Mouse (Mus musculus) liver, embryonic 11.5 days (tissue): ENCODE data around the gene Mga. TPM values are rescaled to one million over a fixed set of nuclear protein-coding genes. Genes with fewer than 3 reads are reported as not detected.

Experiments used
- ATAC-seq: fragments of 200-750 bp; cut with Nextera tagmentation; replicated peaks from 2 replicates; pipeline ENCODE4 v1.8.0; 2017; ENCODE audit warnings: moderate number of reproducible peaks, mild to moderate bottlenecking, moderate TSS enrichment, moderate library complexity; ENCODE audit not compliant: low FRiP score
- DNase-seq: peaks from one replicate; pipeline ENCODE4 v3.0.0-alpha.2; 2017; ENCODE audit warnings: low spot score
- H3K27ac ChIP-seq: fragments of 300-500 bp; sonication (generic); 2 replicates; pipeline ENCODE4 v1.5.1; 2014; ENCODE audit warnings: mild to moderate bottlenecking, low read depth, low read length, control low read depth
- H3K27me3 ChIP-seq: fragments of 300-500 bp; sonication (generic); replicated peaks from 2 replicates; pipeline ENCODE4 v1.6.1; 2014; ENCODE audit warnings: low read length, mixed read lengths; ENCODE audit not compliant: control insufficient read depth, insufficient read depth
- H3K36me3 ChIP-seq: fragments of 300-500 bp; sonication (generic); 2 replicates; pipeline ENCODE4 v1.6.1; 2014; ENCODE audit warnings: mild to moderate bottlenecking, low read length, moderate library complexity, mixed read lengths; ENCODE audit not compliant: control insufficient read depth, insufficient read depth
- H3K4me1 ChIP-seq: fragments of 300-500 bp; sonication (generic); replicated peaks from 2 replicates; pipeline ENCODE4 v1.6.1; 2014; ENCODE audit warnings: low read length, mixed read lengths; ENCODE audit not compliant: control insufficient read depth, insufficient read depth
- H3K4me2 ChIP-seq: fragments of 300-500 bp; sonication (generic); 2 replicates; pipeline ENCODE4 v1.6.1; 2014; ENCODE audit warnings: mild to moderate bottlenecking, control low read depth, moderate library complexity
- H3K4me3 ChIP-seq: fragments of 300-500 bp; sonication (generic); 2 replicates; pipeline ENCODE4 v1.5.1; 2014; ENCODE audit warnings: low read depth, low read length, control low read depth
- H3K9ac ChIP-seq: fragments of 300-500 bp; sonication (generic); 2 replicates; pipeline ENCODE4 v1.6.1; 2014; ENCODE audit warnings: low read depth, low read length, control low read depth
- H3K9me3 ChIP-seq: fragments of 300-500 bp; sonication (generic); 2 replicates; pipeline ENCODE4 v1.6.1; 2016; ENCODE audit warnings: low read length, inconsistent platforms, mixed read lengths; ENCODE audit not compliant: control insufficient read depth
- WGBS: fragments of 180-500 bp; shearing (Covaris S2); extraction: QIAGEN DNeasy Blood & Tissue Kit; methylation state at CpG from one replicate; pipeline ENCODE4 v1.1.7; 2014; 5-methylcytosine and 5-hydroxymethylcytosine counted together
- polyA plus RNA-seq: library from polyadenylated mRNA; unstranded; fragments of >200 nt; fragmentation: Nextera tagmentation; extraction: Ambion mirVana; gene quantifications from 2 replicates; pipeline ENCODE4 v1.2.1, GENCODE M21; 2014

Gene Mga
- polyA plus RNA-seq, 1 experiment from 2014 or later: 22.0 TPM

GRCm38 (mm10) chr2:119993515-119993914, 96.5 kb downstream of the Mga start:
- no peak overlapping the region for H3K9ac ChIP-seq
- no peaks in the 10 kb centered on the region for H3K27me3 ChIP-seq
- H3K27ac ChIP-seq: no peak overlapping the region
- no peaks in the 10 kb centered on the region for H3K9me3 ChIP-seq
- ATAC-seq: no peak
- DNase-seq: no peak
- no peak overlapping the region for H3K4me3 ChIP-seq
- WGBS: 67% methylated on average over 2 of the region's 2 CpGs
- H3K4me2 ChIP-seq: no peak overlapping the region
- H3K4me1 ChIP-seq: no peaks in the 10 kb centered on the region; the same call in 1 of the 2 replicates
- H3K36me3 ChIP-seq: no peaks in the 10 kb centered on the region

- 69% methylated on average over 6 of the region's 6 CpGs for WGBS
Measured at GRCm38 (mm10) chr2:119994839-119995238, 97.8 kb downstream of the Mga start.

GRCm38 (mm10) chr2:119995391-119996281, 98.6 kb downstream of the Mga start:
- 53% methylated on average over 9 of the region's 9 CpGs for WGBS
- H3K9me3 ChIP-seq: no peaks in the 10 kb centered on the region
- DNase-seq: no peak
- 0 out of 2 replicates have a peak overlapping the region, but pooled peaks have one; percentile 5 for H3K27ac ChIP-seq
- no peaks in the 10 kb centered on the region for H3K27me3 ChIP-seq
- no peak overlapping the region for H3K4me3 ChIP-seq
- no peak for ATAC-seq
- no peaks in the 10 kb centered on the region; the same call in 1 of the 2 replicates for H3K4me1 ChIP-seq
- H3K9ac ChIP-seq: no peak overlapping the region
- no peak overlapping the region for H3K4me2 ChIP-seq
- no peaks in the 10 kb centered on the region for H3K36me3 ChIP-seq

More at GRCm38 (mm10) chr2:119994839-119995238, 97.8 kb downstream of the Mga start:
- Histone ChIP-seq H3K36me3 (no peaks in the 10 kb centered on the region), H3K27me3 (no peaks in the 10 kb centered on the region), H3K9me3 (no peaks in the 10 kb centered on the region), H3K4me2 (no peak overlapping the region), H3K27ac (no peak overlapping the region), H3K9ac (no peak overlapping the region), H3K4me1 (no peaks in the 10 kb centered on the region; the same call in 1 of the 2 replicates), H3K4me3 (no peak overlapping the region)
- DNase-seq (no peak), ATAC-seq (no peak)

- no peak overlapping the region for H3K4me2 ChIP-seq
- DNase-seq: no peak
- no peak for ATAC-seq
- WGBS: 80% methylated on average over 4 of the region's 4 CpGs
- H3K4me1 ChIP-seq: peaks cover 6% of the 10 kb centered on the region; the same call in 1 of the 2 replicates
- H3K9me3 ChIP-seq: no peaks in the 10 kb centered on the region
- H3K27ac ChIP-seq: no peak overlapping the region
- no peaks in the 10 kb centered on the region for H3K36me3 ChIP-seq
- no peak overlapping the region for H3K9ac ChIP-seq
- no peaks in the 10 kb centered on the region for H3K27me3 ChIP-seq
- no peak overlapping the region for H3K4me3 ChIP-seq
Measured at GRCm38 (mm10) chr2:119997354-119997753, 100.3 kb downstream of the Mga start.

- Histone ChIP-seq H3K27me3 (no peaks in the 10 kb centered on the region), H3K36me3 (no peaks in the 10 kb centered on the region), H3K9ac (no peak overlapping the region), H3K4me1 (peaks cover 6% of the 10 kb centered on the region; the same call in 1 of the 2 replicates), H3K4me2 (no peak overlapping the region), H3K27ac (no peak overlapping the region), H3K9me3 (no peaks in the 10 kb centered on the region), H3K4me3 (no peak overlapping the region)
- DNase-seq (no peak), ATAC-seq (no peak)
- WGBS: 84% methylated on average over 2 of the region's 2 CpGs
Measured at GRCm38 (mm10) chr2:119999731-120000130, 102.7 kb downstream of the Mga start.

- H3K4me2 ChIP-seq: no peak overlapping the region
- H3K9ac ChIP-seq: peak overlapping the region; percentile 22; the same call in 1 of the 2 replicates
- H3K9me3 ChIP-seq: no peaks in the 10 kb centered on the region
- WGBS: 48% methylated on average over 3 of the region's 3 CpGs
- H3K36me3 ChIP-seq: no peaks in the 10 kb centered on the region
- ATAC-seq: no peak; the same call in 1 of the 2 replicates
- DNase-seq: no peak
- H3K4me3 ChIP-seq: no peak overlapping the region
- peaks cover 6% of the 10 kb centered on the region; the same call in 1 of the 2 replicates for H3K4me1 ChIP-seq
- H3K27ac ChIP-seq: no peak overlapping the region
- no peaks in the 10 kb centered on the region for H3K27me3 ChIP-seq
Measured at GRCm38 (mm10) chr2:120000882-120001584, 104.0 kb downstream of the Mga start.

GRCm38 (mm10) chr2:120001956-120002355, 104.9 kb downstream of the Mga start:
- Histone ChIP-seq H3K4me2 (no peak overlapping the region), H3K4me1 (peaks cover 6% of the 10 kb centered on the region; the same call in 1 of the 2 replicates), H3K36me3 (no peaks in the 10 kb centered on the region), H3K9ac (no peak overlapping the region), H3K27me3 (no peaks in the 10 kb centered on the region), H3K27ac (no peak overlapping the region), H3K9me3 (no peaks in the 10 kb centered on the region), H3K4me3 (no peak overlapping the region)
- no peak for DNase-seq
- no peak for ATAC-seq
- 66% methylated on average over 4 of the region's 4 CpGs for WGBS

- Histone ChIP-seq H3K4me3 (no peak overlapping the region), H3K27me3 (no peaks in the 10 kb centered on the region), H3K4me2 (no peak overlapping the region), H3K9me3 (no peaks in the 10 kb centered on the region), H3K4me1 (peaks cover 6% of the 10 kb centered on the region; the same call in 1 of the 2 replicates), H3K27ac (no peak overlapping the region), H3K36me3 (no peaks in the 10 kb centered on the region), H3K9ac (no peak overlapping the region)
- no peak for DNase-seq
- no peak for ATAC-seq
- WGBS: 77% methylated on average over 2 of the region's 2 CpGs
Measured at GRCm38 (mm10) chr2:120003970-120004369, 106.9 kb downstream of the Mga start.
